Mouse (Mus musculus) heart, adult 8-10 months (tissue): ENCODE data around the gene Prl3d2. TPM values are rescaled to one million over a fixed set of nuclear protein-coding genes. Genes with fewer than 3 reads are reported as not detected.
"Not testable (repeated sequence)": the region's sequence is repeated elsewhere in the genome, so short reads cannot be mapped to it uniquely, and the experiment has no call there.

Experiments used
- DNase-seq: peaks from one replicate; pipeline ENCODE4 v3.0.0; 2022; ENCODE audit warnings: low spot score
- total RNA-seq, 4 experiments: library from RNA; stranded (reverse); gene quantifications; 2 replicates each; pipeline ENCODE4 v1.2.4; 2022

The Prl3d2 gene
- not detected for total RNA-seq

DNA sequence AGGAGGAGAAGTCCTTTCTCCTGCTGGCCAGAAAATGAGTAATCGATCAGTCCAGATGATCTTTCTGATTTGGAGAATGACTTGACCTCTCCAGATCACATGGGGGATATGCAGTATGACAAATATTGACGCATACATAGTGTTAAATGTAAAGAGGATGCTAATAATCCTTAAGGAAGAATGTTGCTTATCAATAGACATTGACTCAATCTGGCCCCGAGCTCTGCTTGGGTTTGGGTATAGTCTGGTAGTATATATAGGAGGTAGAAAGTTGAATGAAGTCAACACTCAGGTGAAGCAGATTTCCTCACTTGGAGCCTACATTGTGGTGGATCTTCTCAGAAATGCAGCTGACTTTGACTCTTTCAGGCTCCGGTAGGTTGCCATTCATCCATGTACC, at the start of gene Prl3d2:
Gene Prl3d2, plus strand, starts transcription at position 301 of the 400 bp plus-strand sequence.
- DNase-seq: not testable (repeated sequence)

- DNase-seq: not testable (repeated sequence)
Observed at GRCm38 (mm10) chr13:27093890-27094289, 27.6 kb upstream of the Prl3d2 start, which contains the start of gene Prl3d1. Prl3d1 (plus strand) TSS chr13:27094190.

GRCm38 (mm10) chr13:27148264-27148663, 26.8 kb downstream of the Prl3d2 start:
- no peak for DNase-seq

DNA sequence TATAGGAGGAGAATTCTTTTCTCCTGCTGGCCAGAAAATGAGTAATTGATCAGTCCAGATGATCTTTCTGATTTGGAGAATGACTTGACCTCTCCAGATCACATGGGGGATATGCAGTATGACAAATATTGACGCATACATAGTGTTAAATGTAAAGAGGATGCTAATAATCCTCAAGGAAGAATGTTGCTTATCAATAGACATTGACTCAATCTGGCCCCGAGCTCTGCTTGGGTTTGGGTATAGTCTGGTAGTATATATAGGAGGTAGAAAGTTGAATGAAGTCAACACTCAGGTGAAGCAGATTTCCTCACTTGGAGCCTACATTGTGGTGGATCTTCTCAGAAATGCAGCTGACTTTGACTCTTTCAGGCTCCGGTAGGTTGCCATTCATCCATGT, 35.0 kb downstream of the Prl3d2 start, which contains the start of gene Prl3d3:
Gene Prl3d3, plus strand, starts transcription at position 301 of the 400 bp plus-strand sequence.
- not testable (repeated sequence) for DNase-seq

Other genes with a start within 250 kb of the Prl3d2 start
- gene Prl, start 64.1 kb upstream of the Prl3d2 start, total RNA-seq: not detected
- gene Prl3d1, start 27.5 kb upstream of the Prl3d2 start, total RNA-seq: not detected
- gene Prl3d3, start 35.1 kb downstream of the Prl3d2 start, total RNA-seq: not detected
- not detected for gene Prl3c1, start 75.0 kb downstream of the Prl3d2 start, total RNA-seq
- not detected for gene Prl3b1, start 120.1 kb downstream of the Prl3d2 start, total RNA-seq
- gene Prl3a1, start 137.7 kb downstream of the Prl3d2 start, total RNA-seq: not detected
- not detected for gene Prl6a1, start 190.9 kb downstream of the Prl3d2 start, total RNA-seq
- not detected for gene Prl8a2, start 224.0 kb downstream of the Prl3d2 start, total RNA-seq